Mouse (Mus musculus): ENCODE results near the gene Cdc7. TPM values are rescaled to one million over a fixed set of nuclear protein-coding genes. Genes with fewer than 3 reads are reported as not detected.

The Cdc7 gene
- total and polyA plus RNA-seq, 2 experiments, result 0.26 to 0.28 TPM

DNA sequence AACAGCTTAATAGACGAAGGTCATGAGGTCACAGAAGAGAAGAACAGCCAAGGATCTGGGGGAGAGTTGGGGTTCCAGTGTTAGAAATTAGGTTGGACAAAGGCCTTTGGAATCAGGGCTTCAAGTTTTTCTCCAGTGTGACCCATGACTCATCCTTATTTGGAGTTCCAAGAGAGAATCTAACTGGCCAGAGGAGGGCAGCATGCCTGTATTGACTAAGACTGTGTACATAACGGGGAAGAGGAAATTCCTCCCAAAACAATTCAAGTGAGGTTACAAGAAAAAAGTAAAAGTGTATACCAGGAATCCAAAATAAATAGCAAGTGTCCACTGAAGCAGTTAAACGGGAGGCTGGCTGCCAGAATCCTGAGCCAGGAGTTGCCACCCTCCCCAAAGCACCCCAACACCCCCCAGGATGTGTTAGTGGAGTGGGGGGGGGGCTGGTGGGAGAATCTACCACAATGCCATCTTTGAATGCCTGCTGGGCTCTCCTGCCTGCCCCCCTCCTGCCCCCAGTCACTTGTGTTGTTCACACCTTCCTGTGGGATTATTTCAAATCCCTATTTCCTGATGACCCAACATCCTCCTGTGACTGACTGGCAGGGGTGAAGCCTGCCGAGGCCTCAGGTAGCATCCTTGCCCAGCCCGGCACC lies 31.9 kb downstream of the Cdc7 start:
- Histone ChIP-seq H3K27ac (replicated peaks; ENCODE audit: insufficient read depth, low read depth, low read length) (no peak overlapping the region), H3K4me3 (ENCODE audit: insufficient read depth, low read depth, low read length) (no peak overlapping the region), H3K9ac (ENCODE audit: low read depth, low read length) (no peak overlapping the region), H3K27me3 (ENCODE audit: control insufficient read depth, insufficient read depth, low read length) (no peaks in the 10 kb centered on the region), H3K79me2 (ENCODE audit: control insufficient read depth, insufficient read depth, low read length) (no peaks in the 10 kb centered on the region), H3K36me3 (ENCODE audit: control insufficient read depth, insufficient read depth, low read length) (no peaks in the 10 kb centered on the region), H3K4me1 (ENCODE audit: control insufficient read depth, insufficient read depth, low read length) (no peaks in the 10 kb centered on the region; the same call in 1 of the 2 replicates)
- WGBS, result 49% methylated on average over 5 of the region's 5 CpGs
- TF ChIP-seq CTCF (IDR thresholded peaks at IDR 0.05; ENCODE audit: low read depth, low read length), result no peak
- no peak for TF ChIP-seq POLR2A (IDR thresholded peaks at IDR 0.05; ENCODE audit: extremely low read depth, insufficient read depth, low read length)
- DNase-seq (ENCODE audit: extremely low read depth, low read depth, low spot score), result peak; percentile 39

DNA sequence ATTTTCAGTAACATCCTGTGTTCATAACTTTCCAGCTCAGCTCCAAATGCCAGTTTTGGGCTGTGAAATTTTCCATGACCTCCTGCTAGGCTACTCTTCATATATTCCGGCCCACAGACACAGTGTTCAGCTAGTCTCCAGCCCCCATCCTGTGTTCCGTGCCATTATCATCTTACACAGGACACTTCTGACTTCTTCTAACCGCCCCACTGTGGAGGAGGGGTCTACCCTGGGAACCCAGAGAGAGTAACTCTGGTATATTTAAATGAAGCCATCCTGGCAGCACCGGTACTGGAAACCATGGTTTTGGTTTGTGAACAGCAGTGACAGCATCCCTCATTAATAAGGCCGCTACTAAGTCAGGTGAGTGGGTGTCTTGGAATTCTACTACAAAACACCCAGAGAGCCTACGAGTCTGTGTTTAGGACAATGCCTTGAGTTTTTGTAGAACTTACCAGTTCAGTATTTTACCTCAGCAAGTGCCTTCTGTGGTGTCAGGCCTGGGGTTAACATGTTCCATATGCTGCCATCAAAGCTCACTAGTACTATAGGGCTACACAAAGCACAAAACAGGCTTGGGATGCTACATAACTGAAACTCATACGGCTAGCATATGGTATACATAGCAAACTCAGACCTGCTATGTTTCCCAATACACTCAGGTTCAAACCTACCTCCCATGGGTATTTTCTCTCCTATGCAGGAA lies 32.6 kb downstream of the Cdc7 start:
- H3K36me3 ChIP-seq (ENCODE audit: control insufficient read depth, insufficient read depth, low read length), result no peaks in the 10 kb centered on the region
- 86% methylated on average over 7 of the region's 7 CpGs for WGBS
- H3K27ac ChIP-seq (replicated peaks; ENCODE audit: insufficient read depth, low read depth, low read length), result no peak overlapping the region
- H3K79me2 ChIP-seq (ENCODE audit: control insufficient read depth, insufficient read depth, low read length), result no peaks in the 10 kb centered on the region
- no peak overlapping the region for H3K4me3 ChIP-seq (ENCODE audit: insufficient read depth, low read depth, low read length)
- DNase-seq (ENCODE audit: extremely low read depth, low read depth, low spot score), result no peak
- no peak overlapping the region for H3K9ac ChIP-seq (ENCODE audit: low read depth, low read length)
- H3K4me1 ChIP-seq (ENCODE audit: control insufficient read depth, insufficient read depth, low read length), result no peaks in the 10 kb centered on the region; the same call in 1 of the 2 replicates
- TF ChIP-seq CTCF (IDR thresholded peaks at IDR 0.05; ENCODE audit: low read depth, low read length) (no peak), POLR2A (IDR thresholded peaks at IDR 0.05; ENCODE audit: extremely low read depth, insufficient read depth, low read length) (no peak)
- no peaks in the 10 kb centered on the region for H3K27me3 ChIP-seq (ENCODE audit: control insufficient read depth, insufficient read depth, low read length)

DNA sequence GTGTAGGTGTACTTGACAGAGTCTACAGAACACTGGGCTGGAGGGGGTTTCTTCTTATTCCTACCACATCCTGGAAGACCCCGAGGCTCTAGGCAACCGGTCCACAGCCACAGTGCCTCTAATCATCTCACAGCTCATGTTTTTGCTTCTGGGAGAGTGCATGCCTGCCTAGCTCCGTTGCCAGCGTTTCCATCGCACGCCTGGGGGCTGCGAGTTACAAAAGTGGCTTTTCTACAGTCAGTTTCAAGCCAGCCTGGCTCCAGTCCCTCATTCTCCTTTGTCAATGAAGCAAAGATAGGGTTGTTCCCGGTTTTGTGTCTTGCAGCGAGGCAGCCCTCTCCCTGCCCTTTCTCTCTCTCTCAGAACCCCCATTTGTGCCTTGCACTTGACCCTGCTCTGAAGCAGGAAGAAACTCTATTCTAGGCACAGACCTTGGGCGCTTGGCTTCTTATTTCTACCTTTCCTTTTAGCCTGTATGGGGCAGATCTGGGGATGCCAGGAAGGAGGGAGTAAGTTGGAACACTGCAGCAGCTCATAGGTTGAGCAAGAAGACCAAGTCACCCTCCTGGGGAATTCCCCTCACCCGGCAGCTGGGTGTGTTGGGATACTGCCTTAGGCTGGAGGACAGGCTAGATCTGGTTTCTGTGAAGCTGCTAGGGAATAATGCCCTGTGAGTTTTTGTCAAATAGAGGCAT lies 37.4 kb downstream of the Cdc7 start:
- Histone ChIP-seq H3K79me2 (ENCODE audit: control insufficient read depth, insufficient read depth, low read length) (no peaks in the 10 kb centered on the region), H3K4me3 (ENCODE audit: insufficient read depth, low read depth, low read length) (no peak overlapping the region), H3K4me1 (ENCODE audit: control insufficient read depth, insufficient read depth, low read length) (no peaks in the 10 kb centered on the region), H3K27me3 (ENCODE audit: control insufficient read depth, insufficient read depth, low read length) (no peaks in the 10 kb centered on the region), H3K36me3 (ENCODE audit: control insufficient read depth, insufficient read depth, low read length) (no peaks in the 10 kb centered on the region), H3K9ac (ENCODE audit: low read depth, low read length) (no peak overlapping the region), H3K27ac (replicated peaks; ENCODE audit: insufficient read depth, low read depth, low read length) (no peak overlapping the region)
- 72% methylated on average over 11 of the region's 11 CpGs for WGBS
- DNase-seq (ENCODE audit: extremely low read depth, low read depth, low spot score), result no peak
- no peak for TF ChIP-seq CTCF (IDR thresholded peaks at IDR 0.05; ENCODE audit: low read depth, low read length)

DNA sequence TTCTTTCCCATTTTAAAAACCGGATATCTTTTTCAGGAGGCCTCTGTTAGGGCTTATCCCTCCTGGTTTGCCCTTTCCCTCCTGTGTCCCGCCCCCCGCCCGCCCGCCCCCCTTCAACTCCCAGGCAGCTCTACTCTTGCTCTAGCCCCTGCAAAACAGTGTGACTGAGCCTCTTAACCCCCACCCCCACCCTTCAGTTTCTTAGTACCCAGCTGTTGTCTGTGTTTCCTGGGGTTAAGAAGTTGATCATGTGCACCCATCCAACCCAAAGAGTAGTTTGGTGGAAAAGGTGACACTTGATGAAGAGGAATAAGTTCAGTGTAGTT lies 37.9 kb downstream of the Cdc7 start:
- Histone ChIP-seq H3K4me1 (ENCODE audit: control insufficient read depth, insufficient read depth, low read length) (no peaks in the 10 kb centered on the region), H3K79me2 (ENCODE audit: control insufficient read depth, insufficient read depth, low read length) (no peaks in the 10 kb centered on the region), H3K9ac (ENCODE audit: low read depth, low read length) (no peak overlapping the region), H3K27me3 (ENCODE audit: control insufficient read depth, insufficient read depth, low read length) (no peaks in the 10 kb centered on the region), H3K36me3 (ENCODE audit: control insufficient read depth, insufficient read depth, low read length) (no peaks in the 10 kb centered on the region), H3K4me3 (ENCODE audit: insufficient read depth, low read depth, low read length) (no peak overlapping the region), H3K27ac (replicated peaks; ENCODE audit: insufficient read depth, low read depth, low read length) (no peak overlapping the region)
- 66% methylated on average over 5 of the region's 5 CpGs for WGBS
- TF ChIP-seq CTCF (IDR thresholded peaks at IDR 0.05; ENCODE audit: low read depth, low read length), result no peak
- no peak for DNase-seq (ENCODE audit: extremely low read depth, low read depth, low spot score)

DNA sequence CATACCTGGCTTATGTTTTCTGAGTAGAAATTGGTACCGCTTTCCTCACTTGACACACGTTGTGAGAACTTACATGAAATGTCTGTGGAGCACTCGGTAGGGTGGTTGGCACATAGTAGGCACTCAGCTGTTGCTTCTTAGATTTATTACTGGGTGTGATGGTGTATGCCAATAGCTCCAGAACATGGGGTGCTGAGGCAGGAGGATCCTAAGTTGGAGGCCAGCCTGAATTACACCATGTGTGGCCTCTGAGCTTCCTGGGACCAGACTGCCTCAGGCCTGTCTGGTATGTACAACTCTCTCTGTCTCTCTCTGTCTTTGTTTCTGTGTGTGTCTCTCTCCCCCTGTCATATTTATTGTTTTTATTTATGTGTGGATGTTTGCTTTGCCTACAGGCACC lies 45.6 kb downstream of the Cdc7 start:
- Histone ChIP-seq H3K4me3 (ENCODE audit: insufficient read depth, low read depth, low read length) (no peak overlapping the region), H3K27me3 (ENCODE audit: control insufficient read depth, insufficient read depth, low read length) (no peaks in the 10 kb centered on the region), H3K9ac (ENCODE audit: low read depth, low read length) (no peak overlapping the region), H3K79me2 (ENCODE audit: control insufficient read depth, insufficient read depth, low read length) (no peaks in the 10 kb centered on the region), H3K36me3 (ENCODE audit: control insufficient read depth, insufficient read depth, low read length) (no peaks in the 10 kb centered on the region), H3K27ac (replicated peaks; ENCODE audit: insufficient read depth, low read depth, low read length) (no peak overlapping the region), H3K4me1 (ENCODE audit: control insufficient read depth, insufficient read depth, low read length) (no peaks in the 10 kb centered on the region)
- over 99% methylated on average over 3 of the region's 3 CpGs for WGBS
- TF ChIP-seq CTCF (IDR thresholded peaks at IDR 0.05; ENCODE audit: low read depth, low read length) (no peak), POLR2A (IDR thresholded peaks at IDR 0.05; ENCODE audit: extremely low read depth, insufficient read depth, low read length) (no peak)
- DNase-seq (ENCODE audit: extremely low read depth, low read depth, low spot score), result no peak

DNA sequence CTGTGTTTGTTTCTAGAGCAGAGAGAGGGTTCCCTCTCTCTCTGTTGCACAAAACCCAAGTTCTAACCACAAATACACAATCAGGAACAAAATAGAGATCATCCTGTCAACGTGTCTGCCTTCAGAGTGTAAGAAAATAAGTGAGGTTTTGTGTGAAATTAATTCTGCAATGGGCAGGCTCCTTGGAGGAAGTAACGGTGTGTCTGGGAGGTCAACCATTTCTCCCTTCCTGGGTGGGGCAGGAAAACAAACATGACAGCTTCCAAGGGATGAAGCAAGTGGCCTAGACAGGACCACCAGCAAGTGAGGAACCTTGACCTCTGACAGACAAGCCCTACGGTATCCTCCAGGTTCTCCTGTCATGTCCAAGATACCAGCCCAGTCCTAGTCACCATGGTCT lies 46.2 kb downstream of the Cdc7 start:
- DNase-seq (ENCODE audit: extremely low read depth, low read depth, low spot score), result no peak
- Histone ChIP-seq H3K4me1 (ENCODE audit: control insufficient read depth, insufficient read depth, low read length) (0 out of 2 replicates have a peak, but pooled peaks cover under 1% of the 10 kb centered on the region), H3K79me2 (ENCODE audit: control insufficient read depth, insufficient read depth, low read length) (no peaks in the 10 kb centered on the region), H3K36me3 (ENCODE audit: control insufficient read depth, insufficient read depth, low read length) (no peaks in the 10 kb centered on the region), H3K27me3 (ENCODE audit: control insufficient read depth, insufficient read depth, low read length) (no peaks in the 10 kb centered on the region), H3K27ac (replicated peaks; ENCODE audit: insufficient read depth, low read depth, low read length) (no peak overlapping the region), H3K9ac (ENCODE audit: low read depth, low read length) (no peak overlapping the region), H3K4me3 (ENCODE audit: insufficient read depth, low read depth, low read length) (no peak overlapping the region)
- WGBS, result 68% methylated on average over 3 of the region's 3 CpGs
- no peak for TF ChIP-seq CTCF (IDR thresholded peaks at IDR 0.05; ENCODE audit: low read depth, low read length)
- no peak for TF ChIP-seq POLR2A (IDR thresholded peaks at IDR 0.05; ENCODE audit: extremely low read depth, insufficient read depth, low read length)

All from liver, adult 2 months (tissue).